8 mouse cellular contexts compared by ENCODE assay signal in genomic region chr8:105170041-105170380, GRCm38 (mm10). TPM values are rescaled to one million over a fixed set of nuclear protein-coding genes. Genes with fewer than 3 reads are reported as not detected.
DNase-seq lines count a peak whose midpoint lies in the region; ATAC-seq and TF ChIP-seq lines count a peak whose summit lies in the region.

No protein-coding gene starts in this region.

- H3K4me2 ChIP-seq in lung, postnatal 0 days (replicated peaks; ENCODE audit: low read depth, low read length) = peak overlapping the region; percentile 67
- H3K4me2 ChIP-seq in forebrain, embryonic 12.5 days = peak overlapping the region; percentile 66
- H3K4me2 ChIP-seq in liver, embryonic 11.5 days = peak overlapping the region; percentile 96

- H3K36me3 ChIP-seq in lung, postnatal 0 days (ENCODE audit: insufficient read depth, low read length) = no peaks in the 10 kb centered on the region
- H3K36me3 ChIP-seq in forebrain, embryonic 12.5 days (replicated peaks) = no peaks in the 10 kb centered on the region
- no peaks in the 10 kb centered on the region for H3K36me3 ChIP-seq in liver, embryonic 11.5 days (ENCODE audit: control insufficient read depth, insufficient read depth, low read length)
- peaks cover 1% of the 10 kb centered on the region; the same call in 1 of the 2 replicates for H3K36me3 ChIP-seq in small intestine, adult 2 months (ENCODE audit: control insufficient read depth, insufficient read depth, low read length)

- peak overlapping the region; percentile 98 for H3K27ac ChIP-seq in lung, postnatal 0 days (ENCODE audit: low read length)
- H3K27ac ChIP-seq in forebrain, embryonic 12.5 days = peak overlapping the region; percentile 97
- peak overlapping the region; percentile 73; the same call in 1 of the 2 replicates for H3K27ac ChIP-seq in liver, embryonic 11.5 days (ENCODE audit: low read depth, low read length)
- H3K27ac ChIP-seq in small intestine, adult 2 months (ENCODE audit: insufficient read depth, low read depth, low read length) = peak overlapping the region; percentile 52

- no peak for DNase-seq in lung, postnatal 0 days (ENCODE audit: low spot score)
- DNase-seq in lung, adult 18-20 months = no peak
- DNase-seq in liver, embryonic 11.5 days (ENCODE audit: low spot score) = no peak
- DNase-seq in urinary bladder, postnatal 10 days (ENCODE audit: low spot score) = no peak
- DNase-seq in thymus, adult 18-20 months = no peak
- no peak for DNase-seq in adrenal gland, postnatal 25 days

- peaks cover 4% of the 10 kb centered on the region; the same call in 1 of the 2 replicates for H3K4me1 ChIP-seq in lung, postnatal 0 days (ENCODE audit: insufficient read depth, low read depth, low read length)
- peaks cover 19% of the 10 kb centered on the region for H3K4me1 ChIP-seq in forebrain, embryonic 12.5 days
- peaks cover 4% of the 10 kb centered on the region; the same call in 1 of the 2 replicates for H3K4me1 ChIP-seq in liver, embryonic 11.5 days (replicated peaks; ENCODE audit: control insufficient read depth, insufficient read depth, low read length)
- H3K4me1 ChIP-seq in small intestine, adult 2 months (ENCODE audit: control insufficient read depth, insufficient read depth, insufficient read length, low read length) = peaks cover 2% of the 10 kb centered on the region; the same call in 1 of the 2 replicates

- ATAC-seq in lung, postnatal 0 days = no peak; the same call in 1 of the 2 replicates
- ATAC-seq in forebrain, embryonic 12.5 days (ENCODE audit: low FRiP score) = no peak; the same call in 1 of the 2 replicates
- ATAC-seq in liver, embryonic 11.5 days (replicated peaks; ENCODE audit: low FRiP score) = no peak

- 1% methylated on average over 5 of the region's 5 CpGs for WGBS in lung, postnatal 0 days
- WGBS in forebrain, embryonic 12.5 days = 4% methylated on average over 5 of the region's 5 CpGs
- 4% methylated on average over 5 of the region's 5 CpGs for WGBS in liver, embryonic 11.5 days
- 2% methylated on average over 5 of the region's 5 CpGs for WGBS in small intestine, adult 2 months

- H3K27me3 ChIP-seq in lung, postnatal 0 days (replicated peaks; ENCODE audit: insufficient read depth, low read length) = no peaks in the 10 kb centered on the region
- no peaks in the 10 kb centered on the region for H3K27me3 ChIP-seq in forebrain, embryonic 12.5 days
- H3K27me3 ChIP-seq in liver, embryonic 11.5 days (replicated peaks; ENCODE audit: control insufficient read depth, insufficient read depth, low read length) = peaks cover 3% of the 10 kb centered on the region; the same call in 1 of the 2 replicates
- H3K27me3 ChIP-seq in small intestine, adult 2 months (ENCODE audit: control insufficient read depth, insufficient read depth, low read length) = no peaks in the 10 kb centered on the region

- TF ChIP-seq EP300 in lung, postnatal 0 days (IDR thresholded peaks at IDR 0.05) = no peak

- no peak for TF ChIP-seq CTCF in lung, postnatal 0 days (IDR thresholded peaks at IDR 0.05)
- TF ChIP-seq CTCF in small intestine, adult 2 months (IDR thresholded peaks at IDR 0.05; ENCODE audit: extremely low read depth, insufficient read length, insufficient replicate concordance, low read depth, low read length) = no peak

- TF ChIP-seq POLR2A in small intestine, adult 2 months (IDR thresholded peaks at IDR 0.05; ENCODE audit: low read depth, low read length) = no peak

- peak overlapping the region; percentile 96 for H3K4me3 ChIP-seq in lung, postnatal 0 days (ENCODE audit: low read depth, low read length)
- H3K4me3 ChIP-seq in forebrain, embryonic 12.5 days (replicated peaks) = peak overlapping the region; percentile 89
- peak overlapping the region; percentile 83 for H3K4me3 ChIP-seq in liver, embryonic 11.5 days (ENCODE audit: low read depth, low read length)
- H3K4me3 ChIP-seq in small intestine, adult 2 months (ENCODE audit: low read depth, low read length) = peak overlapping the region; percentile 73

- 0 out of 2 replicates have a peak overlapping the region, but pooled peaks have one; percentile 19 for H3K9ac ChIP-seq in lung, postnatal 0 days (replicated peaks; ENCODE audit: low read depth)
- peak overlapping the region; percentile 92 for H3K9ac ChIP-seq in forebrain, embryonic 12.5 days
- H3K9ac ChIP-seq in liver, embryonic 11.5 days (ENCODE audit: low read depth, low read length) = peak overlapping the region; percentile 87

- H3K9me3 ChIP-seq in lung, postnatal 0 days (ENCODE audit: low read length) = no peaks in the 10 kb centered on the region
- no peaks in the 10 kb centered on the region for H3K9me3 ChIP-seq in forebrain, embryonic 12.5 days
- no peaks in the 10 kb centered on the region for H3K9me3 ChIP-seq in liver, embryonic 11.5 days (ENCODE audit: control insufficient read depth, low read length)

RNA-seq across cellular contexts. Expression of gene Cbfb, which starts 0.5 kb away (rescaled TPM):
- 29.0 and 31.5 TPM in 2 replicates for polyA plus RNA-seq in lung, postnatal 0 days (2015; fragmentation: Nextera tagmentation; extraction: Ambion mirVana)
- polyA plus RNA-seq in forebrain, embryonic 12.5 days (2016; fragmentation: Nextera tagmentation; extraction: Ambion mirVana) = 58.3 and 60.0 TPM in 2 replicates
- 31.1 and 32.7 TPM in 2 replicates for polyA plus RNA-seq in liver, embryonic 11.5 days (2014; fragmentation: Nextera tagmentation; extraction: Ambion mirVana)
- polyA plus RNA-seq in small intestine, adult 2 months (2012; rRNA removed) = 2.3 and 2.9 TPM in 2 replicates
- total RNA-seq in adrenal gland, postnatal 25 days (2021) = 78.8 and 92.4 TPM in 2 replicates

RNA-seq across cellular contexts. Expression of gene Ces4a, which starts 38.4 kb away (rescaled TPM):
- not detected in 2 replicates for polyA plus RNA-seq in lung, postnatal 0 days (2015; fragmentation: Nextera tagmentation; extraction: Ambion mirVana)
- not detected in 2 replicates for polyA plus RNA-seq in forebrain, embryonic 12.5 days (2016; fragmentation: Nextera tagmentation; extraction: Ambion mirVana)
- not detected in 2 replicates for polyA plus RNA-seq in liver, embryonic 11.5 days (2014; fragmentation: Nextera tagmentation; extraction: Ambion mirVana)
- not detected in 2 replicates for polyA plus RNA-seq in small intestine, adult 2 months (2012; rRNA removed)
- not detected in 2 replicates for total RNA-seq in adrenal gland, postnatal 25 days (2021)

RNA-seq across cellular contexts. Expression of gene D230025D16Rik, which starts 54.9 kb away (rescaled TPM):
- polyA plus RNA-seq in lung, postnatal 0 days (2015; fragmentation: Nextera tagmentation; extraction: Ambion mirVana) = 82.6 and 91.3 TPM in 2 replicates
- 26.5 and 27.8 TPM in 2 replicates for polyA plus RNA-seq in forebrain, embryonic 12.5 days (2016; fragmentation: Nextera tagmentation; extraction: Ambion mirVana)
- polyA plus RNA-seq in liver, embryonic 11.5 days (2014; fragmentation: Nextera tagmentation; extraction: Ambion mirVana) = 24.0 and 25.2 TPM in 2 replicates
- 6.3 and 9.4 TPM in 2 replicates for polyA plus RNA-seq in small intestine, adult 2 months (2012; rRNA removed)
- total RNA-seq in adrenal gland, postnatal 25 days (2021) = 27.9 and 34.5 TPM in 2 replicates

Comparison
In these comparisons a context has a peak if more than half of its experiments do, and no peak if none do; other contexts are left out.
1. H3K9ac ChIP-seq: peak in every context shown above with its lines; median percentile 92 in forebrain, embryonic 12.5 days; 87 in liver, embryonic 11.5 days; 19 in lung, postnatal 0 days.